Mouse (Mus musculus): Measurements from ENCODE around the gene Cyfip1. TPM values are rescaled to one million over a fixed set of nuclear protein-coding genes. Genes with fewer than 3 reads are reported as not detected.

Cyfip1 gene
- 123 and 128 TPM in 2 replicates for polyA plus RNA-seq (2014; fragmentation: Nextera tagmentation; extraction: Ambion mirVana)

GRCm38 (mm10) chr7:55841445-55841844, at the start of gene Cyfip1:
Gene Cyfip1, plus strand, starts transcription at chr7:55841745.
- peak within 1 kb of the TSS; percentile 97 for H3K27ac ChIP-seq (ENCODE audit: low read length)
- H3K9me3 ChIP-seq (ENCODE audit: control insufficient read depth, low read depth, low read length): no peaks in the 10 kb centered on the region
- peak within 1 kb of the TSS; percentile 62 for H3K4me2 ChIP-seq (replicated peaks; ENCODE audit: low read depth, low read length)
- H3K9ac ChIP-seq (replicated peaks; ENCODE audit: low read depth, low read length): peak within 1 kb of the TSS; percentile 92
- peak; percentile 6; the same call in 1 of the 2 replicates for ATAC-seq (ENCODE audit: insufficient number of reproducible peaks, insufficient read depth, low FRiP score, low read depth)
- H3K4me1 ChIP-seq (ENCODE audit: control insufficient read depth, insufficient read depth, low read length): 0 out of 2 replicates have a peak, but pooled peaks cover 8% of the 10 kb centered on the region
- no peaks in the 10 kb centered on the region for H3K36me3 ChIP-seq (ENCODE audit: control insufficient read depth, insufficient read depth, low read length)
- no peaks in the 10 kb centered on the region for H3K27me3 ChIP-seq (ENCODE audit: control insufficient read depth, insufficient read depth, low read length)
- WGBS: 49% methylated on average over 7 of the region's 7 CpGs
- peak within 1 kb of the TSS; percentile 88 for H3K4me3 ChIP-seq (ENCODE audit: low read depth, low read length)

- Histone ChIP-seq H3K9me3 (ENCODE audit: control insufficient read depth, low read depth, low read length) (no peaks in the 10 kb centered on the region), H3K4me3 (ENCODE audit: low read depth, low read length) (no peak overlapping the region), H3K27ac (ENCODE audit: low read length) (no peak overlapping the region), H3K36me3 (ENCODE audit: control insufficient read depth, insufficient read depth, low read length) (peaks cover 14% of the 10 kb centered on the region), H3K27me3 (ENCODE audit: control insufficient read depth, insufficient read depth, low read length) (no peaks in the 10 kb centered on the region), H3K9ac (replicated peaks; ENCODE audit: low read depth, low read length) (no peak overlapping the region), H3K4me1 (ENCODE audit: control insufficient read depth, insufficient read depth, low read length) (peaks cover 6% of the 10 kb centered on the region), H3K4me2 (replicated peaks; ENCODE audit: low read depth, low read length) (no peak overlapping the region)
- 84% methylated on average over 3 of the region's 3 CpGs for WGBS
- no peak for ATAC-seq (ENCODE audit: insufficient number of reproducible peaks, insufficient read depth, low FRiP score, low read depth)
Observed at GRCm38 (mm10) chr7:55792280-55792679, 49.3 kb upstream of the Cyfip1 start.

- Histone ChIP-seq H3K27ac (ENCODE audit: low read length) (0 out of 2 replicates have a peak overlapping the region, but pooled peaks have one; percentile 74), H3K4me3 (ENCODE audit: low read depth, low read length) (peak overlapping the region; percentile 76), H3K27me3 (ENCODE audit: control insufficient read depth, insufficient read depth, low read length) (no peaks in the 10 kb centered on the region), H3K36me3 (ENCODE audit: control insufficient read depth, insufficient read depth, low read length) (peaks cover 22% of the 10 kb centered on the region), H3K9ac (replicated peaks; ENCODE audit: low read depth, low read length) (peak overlapping the region; percentile 89; the same call in 1 of the 2 replicates), H3K4me2 (replicated peaks; ENCODE audit: low read depth, low read length) (peak overlapping the region; percentile 74), H3K4me1 (ENCODE audit: control insufficient read depth, insufficient read depth, low read length) (peaks cover 6% of the 10 kb centered on the region), H3K9me3 (ENCODE audit: control insufficient read depth, low read depth, low read length) (no peaks in the 10 kb centered on the region)
- WGBS: 35% methylated on average over 13 of the region's 13 CpGs
- ATAC-seq (ENCODE audit: insufficient number of reproducible peaks, insufficient read depth, low FRiP score, low read depth): peak; percentile 4; the same call in 1 of the 2 replicates
Observed at GRCm38 (mm10) chr7:55793236-55793951, 48.2 kb upstream of the Cyfip1 start.

- H3K4me1 ChIP-seq (ENCODE audit: control insufficient read depth, insufficient read depth, low read length): peaks cover 6% of the 10 kb centered on the region
- peak within 1 kb of the TSS; percentile 76 for H3K4me3 ChIP-seq (ENCODE audit: low read depth, low read length)
- peak within 1 kb of the TSS; percentile 74 for H3K27ac ChIP-seq (ENCODE audit: low read length)
- H3K9ac ChIP-seq (replicated peaks; ENCODE audit: low read depth, low read length): peak within 1 kb of the TSS; percentile 89
- ATAC-seq (ENCODE audit: insufficient number of reproducible peaks, insufficient read depth, low FRiP score, low read depth): peak; percentile 100
- under 1% methylated on average over 51 of the region's 51 CpGs for WGBS
- no peaks in the 10 kb centered on the region for H3K27me3 ChIP-seq (ENCODE audit: control insufficient read depth, insufficient read depth, low read length)
- peaks cover 24% of the 10 kb centered on the region for H3K36me3 ChIP-seq (ENCODE audit: control insufficient read depth, insufficient read depth, low read length)
- peak within 1 kb of the TSS; percentile 74 for H3K4me2 ChIP-seq (replicated peaks; ENCODE audit: low read depth, low read length)
- no peaks in the 10 kb centered on the region for H3K9me3 ChIP-seq (ENCODE audit: control insufficient read depth, low read depth, low read length)
Observed at GRCm38 (mm10) chr7:55793952-55794603, 47.5 kb upstream of the Cyfip1 start, which contains the start of gene Tubgcp5. Gene Tubgcp5, plus strand, starts transcription at chr7:55794154.

GRCm38 (mm10) chr7:55799981-55800380, 41.6 kb upstream of the Cyfip1 start:
- Histone ChIP-seq H3K36me3 (ENCODE audit: control insufficient read depth, insufficient read depth, low read length) (peaks cover 62% of the 10 kb centered on the region), H3K9ac (replicated peaks; ENCODE audit: low read depth, low read length) (no peak overlapping the region), H3K27ac (ENCODE audit: low read length) (no peak overlapping the region), H3K4me1 (ENCODE audit: control insufficient read depth, insufficient read depth, low read length) (peaks cover 3% of the 10 kb centered on the region), H3K4me2 (replicated peaks; ENCODE audit: low read depth, low read length) (no peak overlapping the region), H3K4me3 (ENCODE audit: low read depth, low read length) (no peak overlapping the region), H3K27me3 (ENCODE audit: control insufficient read depth, insufficient read depth, low read length) (no peaks in the 10 kb centered on the region), H3K9me3 (ENCODE audit: control insufficient read depth, low read depth, low read length) (no peaks in the 10 kb centered on the region)
- no peak for ATAC-seq (ENCODE audit: insufficient number of reproducible peaks, insufficient read depth, low FRiP score, low read depth)
- WGBS: 89% methylated on average over 3 of the region's 3 CpGs

GRCm38 (mm10) chr7:55809967-55810366, 31.6 kb upstream of the Cyfip1 start:
- Histone ChIP-seq H3K27me3 (ENCODE audit: control insufficient read depth, insufficient read depth, low read length) (no peaks in the 10 kb centered on the region), H3K4me3 (ENCODE audit: low read depth, low read length) (no peak overlapping the region), H3K36me3 (ENCODE audit: control insufficient read depth, insufficient read depth, low read length) (peaks cover 70% of the 10 kb centered on the region), H3K27ac (ENCODE audit: low read length) (no peak overlapping the region), H3K4me1 (ENCODE audit: control insufficient read depth, insufficient read depth, low read length) (no peaks in the 10 kb centered on the region), H3K9ac (replicated peaks; ENCODE audit: low read depth, low read length) (no peak overlapping the region), H3K9me3 (ENCODE audit: control insufficient read depth, low read depth, low read length) (no peaks in the 10 kb centered on the region), H3K4me2 (replicated peaks; ENCODE audit: low read depth, low read length) (no peak overlapping the region)
- ATAC-seq (ENCODE audit: insufficient number of reproducible peaks, insufficient read depth, low FRiP score, low read depth): no peak
- 80% methylated on average over 2 of the region's 2 CpGs for WGBS

GRCm38 (mm10) chr7:55824468-55824867, 17.1 kb upstream of the Cyfip1 start:
- no peaks in the 10 kb centered on the region for H3K4me1 ChIP-seq (ENCODE audit: control insufficient read depth, insufficient read depth, low read length)
- peaks cover 64% of the 10 kb centered on the region for H3K36me3 ChIP-seq (ENCODE audit: control insufficient read depth, insufficient read depth, low read length)
- no peaks in the 10 kb centered on the region for H3K27me3 ChIP-seq (ENCODE audit: control insufficient read depth, insufficient read depth, low read length)
- no peak overlapping the region for H3K9ac ChIP-seq (replicated peaks; ENCODE audit: low read depth, low read length)
- no peak overlapping the region for H3K4me3 ChIP-seq (ENCODE audit: low read depth, low read length)
- 84% methylated on average over 5 of the region's 5 CpGs for WGBS
- no peak overlapping the region for H3K4me2 ChIP-seq (replicated peaks; ENCODE audit: low read depth, low read length)
- no peak for ATAC-seq (ENCODE audit: insufficient number of reproducible peaks, insufficient read depth, low FRiP score, low read depth)
- H3K27ac ChIP-seq (ENCODE audit: low read length): no peak overlapping the region
- H3K9me3 ChIP-seq (ENCODE audit: control insufficient read depth, low read depth, low read length): no peaks in the 10 kb centered on the region

GRCm38 (mm10) chr7:55827551-55827950, 14.0 kb upstream of the Cyfip1 start:
- Histone ChIP-seq H3K4me1 (ENCODE audit: control insufficient read depth, insufficient read depth, low read length) (no peaks in the 10 kb centered on the region), H3K4me2 (replicated peaks; ENCODE audit: low read depth, low read length) (no peak overlapping the region), H3K36me3 (ENCODE audit: control insufficient read depth, insufficient read depth, low read length) (peaks cover 67% of the 10 kb centered on the region), H3K4me3 (ENCODE audit: low read depth, low read length) (no peak overlapping the region), H3K9ac (replicated peaks; ENCODE audit: low read depth, low read length) (no peak overlapping the region), H3K27ac (ENCODE audit: low read length) (no peak overlapping the region), H3K9me3 (ENCODE audit: control insufficient read depth, low read depth, low read length) (no peaks in the 10 kb centered on the region), H3K27me3 (ENCODE audit: control insufficient read depth, insufficient read depth, low read length) (no peaks in the 10 kb centered on the region)
- no peak for ATAC-seq (ENCODE audit: insufficient number of reproducible peaks, insufficient read depth, low FRiP score, low read depth)
- WGBS: 86% methylated on average over 9 of the region's 9 CpGs

Measured in stomach, embryonic 14.5 days (tissue).